Mouse (Mus musculus) bone marrow macrophage, adult 2 months (primary cell): ENCODE results near the gene Abcc6.

Experiments used
- CTCF ChIP-seq: IDR thresholded peaks from 2 replicates; pipeline ENCODE4 v1.5.1; 2012; ENCODE audit warnings: low read depth, mild to moderate bottlenecking, low read length, moderate library complexity
- POLR2A ChIP-seq: IDR thresholded peaks from 2 replicates; pipeline ENCODE4 v1.6.1; 2012; ENCODE audit warnings: mild to moderate bottlenecking, low read depth, low read length, borderline replicate concordance

- TF ChIP-seq CTCF (no peak), POLR2A (no peak)
Measured at GRCm38 (mm10) chr7:45920583-45921241, 109.4 kb downstream of the Abcc6 start.
